Mouse (Mus musculus): Measurements from ENCODE around the gene Cabp2.

DNA sequence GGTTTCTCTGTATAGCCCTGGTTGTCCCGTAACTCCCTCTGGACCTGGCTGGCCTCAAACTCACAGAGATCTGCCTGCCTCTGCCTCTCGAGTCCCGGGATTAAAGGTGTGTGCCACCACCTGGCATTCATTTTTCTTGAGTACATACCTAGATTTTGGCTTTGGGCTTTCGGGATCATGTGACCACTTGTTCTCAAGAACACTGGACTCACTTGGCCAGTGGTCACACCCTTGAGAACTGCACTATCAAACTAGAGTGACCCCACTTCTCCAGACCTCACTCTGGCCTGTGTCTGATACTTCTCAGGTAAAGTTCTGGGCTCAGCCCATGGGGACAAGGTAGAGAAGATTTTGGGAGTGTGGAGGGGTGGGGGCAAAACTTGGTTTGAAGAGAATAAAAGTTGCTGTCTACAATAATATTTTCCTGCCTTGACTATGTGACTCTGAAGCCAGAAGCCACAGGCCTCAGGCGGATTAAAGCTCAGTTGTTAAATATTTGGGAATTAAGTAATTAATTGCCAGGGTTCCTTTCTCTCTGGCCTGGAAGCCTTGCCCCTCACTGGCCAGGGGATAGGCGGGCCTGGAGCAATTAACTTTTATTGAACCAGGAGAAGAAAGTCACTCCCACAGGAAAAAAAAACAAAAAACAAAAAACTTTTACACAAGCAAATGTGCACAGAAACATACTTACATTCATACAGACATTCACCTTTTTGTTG is 8.5 kb upstream of the Cabp2 start:
- no peak for TF ChIP-seq CTCF (IDR thresholded peaks at IDR 0.05; ENCODE audit: extremely low read depth, insufficient read depth, low read length)
- no peak for TF ChIP-seq POLR2A (IDR thresholded peaks at IDR 0.05; ENCODE audit: extremely low read depth, insufficient read depth, low read length)
